In the genomic region with DNA sequence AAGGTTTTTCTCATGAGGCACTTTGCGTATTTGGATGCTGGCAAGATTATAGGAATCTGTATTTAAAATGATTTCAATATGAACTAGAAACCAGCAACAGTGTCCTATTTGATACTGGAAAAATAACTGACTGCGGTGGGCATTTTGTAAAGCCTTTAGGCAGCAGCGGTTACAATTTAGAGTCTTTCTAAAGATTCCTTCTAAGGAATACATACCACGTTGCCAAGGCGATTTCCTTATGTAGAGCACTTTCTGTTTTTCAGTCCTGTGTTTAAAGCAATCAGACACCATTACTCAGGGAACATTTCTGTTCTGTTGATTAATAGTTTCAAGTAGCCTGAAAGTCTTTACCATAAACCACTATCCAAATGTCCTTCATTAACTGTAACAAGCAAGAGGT, we compare ENCODE assay signal across 23 mouse cellular contexts.
DNase-seq lines count a peak whose midpoint lies in the region; ATAC-seq and TF ChIP-seq lines count a peak whose summit lies in the region.
"Had no signal": no experiment of that assay in that cellular context is flagged by ENCODE, and none has a peak within 500 bp of the region (broad histone marks: within the 10 kb centered on the region; RNA-seq: fewer than 3 reads in every experiment).

No protein-coding gene starts in this region.

- H3K4me1 ChIP-seq in forebrain, embryonic 14.5 days (ENCODE audit: control insufficient read depth, insufficient read depth, low read length) = no peaks in the 10 kb centered on the region
- H3K4me1 ChIP-seq in forebrain, embryonic 12.5 days = no peaks in the 10 kb centered on the region
- H3K4me1 ChIP-seq: heart, embryonic 15.5 days; neural tube, embryonic 12.5 days had no signal

- peak; percentile 29 for DNase-seq in forebrain, embryonic 14.5 days (ENCODE audit: low spot score)
- DNase-seq in left cerebral cortex, adult 2 months (ENCODE audit: extremely low spot score in 1 of 2, low spot score in 2 of 2) = no peak
- DNase-seq in left cerebral cortex, postnatal 4 days = no peak
- peak; percentile 31 for DNase-seq in brain, embryonic 14.5 days (ENCODE audit: low read depth)
- peak; percentile 1 for DNase-seq in forelimb bud, embryonic 11.5 days (ENCODE audit: low read depth, low spot score)
- no peak for DNase-seq in thymus, postnatal 0 days (ENCODE audit: low spot score)
- no peak for DNase-seq in retina, embryonic 14.5 days (ENCODE audit: low spot score)
- DNase-seq: cerebellum, adult 2 months; cerebellum, postnatal 36 days; gastrocnemius, postnatal 36 days; heart, postnatal 4 days; kidney, adult 18-20 months; layer of hippocampus, postnatal 36 days; lung, adult 2 months; lung, postnatal 4 days; spleen, adult 18-20 months; thymus, adult 2 months had no signal

- no peaks in the 10 kb centered on the region for H3K36me3 ChIP-seq in forebrain, embryonic 14.5 days (ENCODE audit: control insufficient read depth, insufficient read depth, low read length)
- H3K36me3 ChIP-seq in forebrain, embryonic 12.5 days (replicated peaks) = no peaks in the 10 kb centered on the region
- H3K36me3 ChIP-seq: heart, embryonic 15.5 days; neural tube, embryonic 12.5 days had no signal

- TF ChIP-seq POLR2A in brain, embryonic 14.5 days (IDR thresholded peaks at IDR 0.05; ENCODE audit: borderline replicate concordance, extremely low read depth, insufficient read depth, insufficient read length, poor library complexity, severe bottlenecking) = no peak

- intact Hi-C loops in left cerebral cortex, adult 2 months (cut with DNase I) = no loop called here
- intact Hi-C loops in left cerebral cortex, postnatal 4 days (cut with DNase I) = no loop called here

- no peak for TF ChIP-seq CTCF in left cerebral cortex, adult 2 months (IDR thresholded peaks at IDR 0.05)
- TF ChIP-seq CTCF in brain, embryonic 14.5 days (IDR thresholded peaks at IDR 0.05; ENCODE audit: borderline replicate concordance, extremely low read depth, insufficient read depth, insufficient read length) = no peak

- H3K4me3 ChIP-seq in forebrain, embryonic 14.5 days (ENCODE audit: low read depth, low read length) = no peak overlapping the region
- H3K4me3 ChIP-seq in forebrain, embryonic 12.5 days (replicated peaks) = no peak overlapping the region
- no peak overlapping the region for H3K4me3 ChIP-seq in left cerebral cortex, adult 2 months
- H3K4me3 ChIP-seq: heart, embryonic 15.5 days; neural tube, embryonic 12.5 days had no signal

- no peaks in the 10 kb centered on the region for H3K9me3 ChIP-seq in forebrain, embryonic 14.5 days (replicated peaks; ENCODE audit: control insufficient read depth, low read length)
- no peaks in the 10 kb centered on the region for H3K9me3 ChIP-seq in forebrain, embryonic 12.5 days
- H3K9me3 ChIP-seq: heart, embryonic 15.5 days; neural tube, embryonic 12.5 days had no signal

- H3K27ac ChIP-seq in forebrain, embryonic 14.5 days (ENCODE audit: low read depth, low read length) = no peak overlapping the region
- H3K27ac ChIP-seq in forebrain, embryonic 12.5 days = no peak overlapping the region
- H3K27ac ChIP-seq in left cerebral cortex, adult 2 months = peak overlapping the region; percentile 22
- H3K27ac ChIP-seq: heart, embryonic 15.5 days; kidney, postnatal 0 days; neural tube, embryonic 12.5 days had no signal

- H3K9ac ChIP-seq in forebrain, embryonic 14.5 days (ENCODE audit: low read length) = no peak overlapping the region
- no peak overlapping the region for H3K9ac ChIP-seq in forebrain, embryonic 12.5 days
- H3K9ac ChIP-seq: heart, embryonic 15.5 days; neural tube, embryonic 12.5 days had no signal

- H3K27me3 ChIP-seq in forebrain, embryonic 14.5 days (replicated peaks; ENCODE audit: control insufficient read depth, insufficient read depth, low read length) = no peaks in the 10 kb centered on the region
- H3K27me3 ChIP-seq in forebrain, embryonic 12.5 days = no peaks in the 10 kb centered on the region
- H3K27me3 ChIP-seq: CH12.LX; heart, embryonic 15.5 days; neural tube, embryonic 12.5 days had no signal

- ATAC-seq in forebrain, embryonic 14.5 days = no peak
- no peak for ATAC-seq in forebrain, embryonic 12.5 days (ENCODE audit: low FRiP score)

- no peak overlapping the region for H3K4me2 ChIP-seq in forebrain, embryonic 14.5 days (ENCODE audit: low read length)
- H3K4me2 ChIP-seq in forebrain, embryonic 12.5 days = no peak overlapping the region
- H3K4me2 ChIP-seq: heart, embryonic 15.5 days; liver, embryonic 11.5 days; neural tube, embryonic 12.5 days had no signal

- 73% methylated on average over 5 of the region's 5 CpGs for WGBS in forebrain, embryonic 14.5 days
- WGBS in forebrain, embryonic 12.5 days = 76% methylated on average over 5 of the region's 5 CpGs

Comparison
In these comparisons a context has a peak if more than half of its experiments do, and no peak if none do; other contexts are left out.
1. DNase-seq: peak in forebrain, embryonic 14.5 days (single experiment), brain, embryonic 14.5 days (single experiment) and forelimb bud, embryonic 11.5 days (single experiment); none in left cerebral cortex, adult 2 months (0 of 2), left cerebral cortex, postnatal 4 days (single experiment), thymus, postnatal 0 days (single experiment) and retina, embryonic 14.5 days (single experiment).